Mouse (Mus musculus) kidney, postnatal 14 days (tissue): Measurements from ENCODE around the gene Retreg1.

Experiments used
- DNase-seq: peaks from one replicate; pipeline ENCODE4 v3.0.0; 2022; ENCODE audit warnings: mixed read lengths

Retreg1 gene

DNA sequence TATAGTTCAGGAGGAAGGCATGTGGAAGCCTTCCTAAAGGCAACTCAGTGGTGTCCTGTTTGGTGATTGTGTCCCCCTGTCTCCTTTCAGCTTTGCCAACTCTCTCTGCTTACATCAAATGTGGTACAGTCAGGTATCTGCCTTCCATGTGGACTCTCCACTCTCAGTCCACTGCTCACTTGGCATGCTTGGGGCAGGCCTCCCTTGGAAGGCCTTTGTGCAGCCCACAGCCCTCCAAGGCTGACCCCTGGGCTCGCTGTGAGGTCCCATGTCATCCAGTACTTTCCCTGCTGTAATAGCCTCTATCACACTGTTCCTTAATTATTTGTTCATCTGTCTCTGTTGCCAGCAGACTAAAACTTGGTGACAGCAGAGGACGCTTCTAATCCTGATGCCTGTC lies 79.0 kb downstream of the Retreg1 start:
- peak; percentile 43 for DNase-seq

DNA sequence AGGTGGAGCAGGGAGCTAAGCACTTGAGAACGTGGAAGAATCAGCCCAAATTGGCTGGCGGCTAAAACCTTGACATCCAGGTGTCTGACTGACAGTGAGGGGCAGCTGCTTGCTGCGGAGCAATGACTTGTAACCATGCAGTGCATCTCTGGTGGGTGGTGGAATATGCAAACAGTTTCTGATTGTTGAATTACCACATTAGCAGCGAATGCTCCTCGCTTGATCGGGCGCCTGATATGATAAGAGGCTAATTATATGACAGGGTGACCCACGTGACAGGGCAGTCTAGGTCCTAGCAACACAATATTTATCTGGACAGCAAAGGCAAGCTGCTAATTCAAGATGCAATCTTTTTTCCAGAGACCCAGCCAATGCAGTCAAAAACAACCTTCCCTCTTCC lies 80.9 kb downstream of the Retreg1 start:
- no peak for DNase-seq

DNA sequence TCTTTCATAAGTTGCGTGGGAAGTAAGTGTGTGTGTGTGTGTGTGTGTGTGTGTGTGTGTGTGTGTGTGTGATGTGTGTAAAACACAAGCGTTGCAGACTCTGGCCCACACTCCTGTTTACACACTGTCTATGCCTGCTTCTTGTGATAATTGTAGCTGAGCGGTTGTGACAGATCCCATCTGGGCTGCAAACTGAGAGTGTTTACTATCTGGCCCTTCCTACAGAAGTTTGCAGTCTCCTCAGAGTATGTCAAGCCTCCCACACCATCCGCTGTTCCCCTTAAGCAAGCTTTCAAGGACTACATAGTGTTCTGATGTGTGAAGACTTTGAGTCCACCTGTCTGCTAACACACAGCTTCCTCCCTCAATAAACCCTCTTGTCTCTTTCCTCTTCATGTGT lies 83.2 kb downstream of the Retreg1 start:
- DNase-seq: no peak

DNA sequence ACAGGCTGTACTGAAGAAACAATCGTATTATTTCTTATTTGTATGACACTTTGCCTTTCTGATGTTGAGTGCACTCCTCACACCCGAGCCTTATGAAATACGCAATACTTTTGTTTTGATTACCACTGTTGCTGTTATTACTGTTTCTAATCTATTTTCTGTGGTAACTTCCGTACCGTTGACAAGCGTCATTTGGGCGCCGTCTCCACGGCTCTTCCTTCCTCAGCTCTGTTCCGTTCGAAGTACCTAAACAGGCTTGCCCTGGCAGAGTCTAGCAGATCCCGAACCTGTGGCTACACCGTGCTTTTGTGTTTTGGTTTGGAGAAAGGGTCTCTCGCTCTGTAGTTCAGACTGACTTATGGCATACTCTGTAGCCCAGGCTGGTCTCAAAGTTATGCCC lies 84.1 kb downstream of the Retreg1 start:
- DNase-seq: no peak

DNA sequence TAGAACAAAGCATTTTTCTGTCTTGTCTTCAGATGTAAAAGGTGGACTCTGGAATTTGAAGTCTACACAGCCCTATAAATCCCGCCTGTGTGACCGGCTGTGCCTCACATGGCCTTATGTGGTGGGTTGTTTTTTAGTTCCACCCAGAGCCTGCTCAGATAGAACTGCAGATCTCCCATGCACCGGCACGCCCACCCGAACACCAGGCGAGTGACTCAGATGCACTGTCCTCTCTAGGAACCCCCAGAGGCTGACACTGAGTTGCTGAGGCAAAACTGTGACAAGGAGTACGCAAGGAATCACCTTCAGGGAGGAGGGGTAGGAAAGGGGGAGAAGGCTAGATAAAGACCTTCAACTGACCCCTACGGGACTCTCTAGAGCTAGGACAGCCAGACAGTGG lies 85.0 kb downstream of the Retreg1 start:
- no peak for DNase-seq

DNA sequence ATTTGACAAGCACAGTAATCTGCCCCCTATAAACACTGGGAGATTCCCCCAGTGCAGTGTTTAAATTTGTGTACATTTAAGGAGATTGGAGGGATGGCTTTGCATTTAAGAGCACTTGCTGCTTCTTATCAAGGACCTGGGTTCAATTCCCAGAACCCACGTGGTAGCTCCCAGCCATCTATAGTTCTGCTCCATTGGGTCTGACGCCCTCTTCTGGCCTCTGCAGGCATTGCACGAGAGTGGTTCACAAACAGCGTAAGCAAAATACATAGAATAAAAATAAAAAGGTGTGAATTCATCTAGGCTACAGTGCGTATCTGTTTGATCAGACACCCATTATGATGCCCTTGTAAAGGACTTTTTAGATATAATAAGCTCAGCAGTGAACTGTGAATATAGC lies 85.9 kb downstream of the Retreg1 start:
- DNase-seq: no peak

DNA sequence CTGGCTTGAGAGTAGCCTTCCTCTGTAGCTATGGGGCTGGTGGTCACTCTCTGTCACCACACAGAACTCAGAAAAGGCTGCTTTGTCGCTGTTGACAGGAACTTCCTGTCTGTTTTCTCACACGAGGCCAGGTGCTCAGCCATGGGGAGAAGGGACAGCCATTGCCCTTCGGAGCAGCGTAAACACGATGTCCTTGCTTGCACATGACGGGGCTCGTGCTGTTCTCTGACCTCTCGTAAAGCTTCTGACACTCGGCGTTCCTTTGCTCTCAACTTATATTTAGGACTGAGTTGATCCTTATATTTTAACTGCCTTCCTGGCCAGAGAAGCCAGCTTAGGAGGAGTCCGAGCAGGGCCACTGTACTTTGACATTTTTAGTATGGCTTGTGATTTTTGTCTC lies 86.5 kb downstream of the Retreg1 start:
- peak; percentile 64 for DNase-seq

DNA sequence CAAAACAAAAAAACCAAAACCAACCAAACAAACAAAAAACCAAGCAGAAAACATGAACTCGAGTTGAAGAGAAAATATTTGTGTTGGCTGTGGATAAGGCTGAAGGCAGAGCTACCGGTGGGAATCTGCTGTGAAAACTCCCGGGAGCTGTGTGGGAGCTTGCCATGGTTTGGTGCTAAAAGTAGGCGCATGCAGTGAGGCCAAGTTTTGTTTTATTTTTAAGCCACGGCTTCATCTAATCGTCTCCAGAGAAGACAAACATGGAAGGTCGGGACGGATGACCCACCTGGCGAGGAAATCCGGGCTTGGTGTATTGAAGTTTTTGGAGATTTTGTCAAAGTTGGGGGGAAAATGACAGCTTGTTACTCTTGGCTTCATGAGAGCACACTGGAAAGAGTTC lies 87.0 kb downstream of the Retreg1 start:
- DNase-seq: no peak

DNA sequence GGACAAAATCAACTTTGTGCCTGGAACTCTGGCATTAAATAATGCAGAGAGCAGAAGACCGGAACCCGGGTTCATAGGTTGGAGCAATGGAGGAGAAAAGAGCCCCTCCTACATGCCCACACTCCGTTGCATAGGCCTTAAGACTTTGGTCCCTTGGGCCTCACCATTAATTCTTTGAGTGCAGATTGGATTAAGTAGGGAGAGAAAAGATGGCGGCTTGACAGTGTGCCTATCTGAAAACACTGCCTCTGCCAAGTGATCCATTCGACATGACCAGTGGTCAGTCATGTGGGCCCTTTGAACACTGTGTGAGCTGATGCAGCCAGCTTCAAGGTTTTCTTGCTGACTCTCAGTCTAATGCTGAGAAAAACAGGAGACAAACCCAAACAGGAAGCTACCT lies 87.7 kb downstream of the Retreg1 start:
- peak; percentile 53 for DNase-seq

DNA sequence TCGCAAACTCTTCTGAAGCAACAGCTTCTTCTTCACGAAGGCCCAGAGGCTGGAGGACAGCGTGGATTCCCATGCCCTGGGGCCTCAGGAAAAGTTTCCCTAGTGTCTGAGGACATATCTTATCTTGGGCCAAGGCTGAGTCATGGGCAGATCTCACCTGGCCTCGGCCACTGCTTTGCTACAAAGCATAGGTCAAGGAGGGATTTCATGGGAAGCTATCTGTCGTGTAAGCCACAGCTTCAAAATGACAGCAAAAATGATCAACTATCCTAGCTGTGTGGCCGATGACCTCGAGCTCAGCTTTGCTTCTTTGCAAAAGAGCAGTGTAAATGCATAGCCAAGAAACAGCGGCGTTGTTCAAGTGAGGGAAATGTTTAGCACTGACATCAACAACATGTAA lies 89.5 kb downstream of the Retreg1 start:
- no peak for DNase-seq

DNA sequence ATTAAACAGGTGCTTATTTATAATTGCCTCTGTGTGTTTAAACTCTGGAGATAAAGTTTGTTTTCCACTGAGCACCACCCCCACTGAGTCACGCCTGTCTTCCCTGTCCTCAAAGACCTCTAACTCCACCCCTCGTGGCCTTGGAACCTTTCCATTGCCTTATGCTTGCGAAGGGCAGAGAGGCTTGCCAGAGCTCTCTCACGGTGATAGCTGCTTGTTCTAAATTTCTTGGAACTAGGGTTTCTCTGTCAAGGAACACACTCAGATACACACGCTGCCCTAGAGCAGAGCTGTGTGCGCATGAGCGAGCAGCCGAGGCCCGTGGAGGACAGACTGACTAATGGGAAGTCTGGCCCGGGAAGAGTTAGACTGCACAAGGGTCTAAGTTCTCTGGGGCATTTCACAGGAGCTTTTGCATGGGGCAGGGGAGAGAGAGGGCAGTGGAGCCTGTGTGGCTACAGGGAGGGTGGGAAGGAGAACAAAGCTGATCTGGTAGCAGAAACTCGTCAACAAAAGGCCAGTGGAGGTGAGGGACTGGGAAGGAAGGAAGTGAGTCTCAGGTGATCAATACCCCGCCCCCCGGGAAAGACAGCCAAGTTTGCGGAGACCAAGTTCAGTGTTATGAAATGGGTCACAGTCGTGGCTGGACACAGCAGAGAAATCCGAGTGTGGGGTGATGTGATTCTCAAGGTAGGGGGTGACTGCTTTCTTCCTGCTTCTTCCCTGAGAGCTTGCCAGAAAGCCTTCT lies 90.1 kb downstream of the Retreg1 start:
- DNase-seq: peak; percentile 85

DNA sequence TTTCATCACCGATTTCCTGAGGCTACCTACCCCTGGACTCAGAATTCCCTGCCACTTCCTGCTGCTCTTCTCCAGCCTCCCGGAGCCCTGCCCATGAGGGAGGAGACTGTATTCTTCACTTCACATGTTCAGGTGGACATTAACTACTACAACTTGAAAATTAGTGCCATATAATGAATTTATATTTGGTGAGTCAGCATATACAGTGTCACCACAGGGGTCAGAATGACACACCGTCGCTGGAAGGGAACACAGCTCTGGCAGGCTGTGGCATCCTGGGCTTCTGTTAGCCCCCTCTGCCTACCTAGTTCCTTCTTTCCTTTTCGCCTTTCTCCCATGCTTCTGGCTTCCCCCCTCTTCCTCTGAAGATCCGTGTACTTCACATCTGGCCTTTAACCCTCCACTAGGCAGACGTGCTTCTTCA lies 90.7 kb downstream of the Retreg1 start:
- DNase-seq: no peak

DNA sequence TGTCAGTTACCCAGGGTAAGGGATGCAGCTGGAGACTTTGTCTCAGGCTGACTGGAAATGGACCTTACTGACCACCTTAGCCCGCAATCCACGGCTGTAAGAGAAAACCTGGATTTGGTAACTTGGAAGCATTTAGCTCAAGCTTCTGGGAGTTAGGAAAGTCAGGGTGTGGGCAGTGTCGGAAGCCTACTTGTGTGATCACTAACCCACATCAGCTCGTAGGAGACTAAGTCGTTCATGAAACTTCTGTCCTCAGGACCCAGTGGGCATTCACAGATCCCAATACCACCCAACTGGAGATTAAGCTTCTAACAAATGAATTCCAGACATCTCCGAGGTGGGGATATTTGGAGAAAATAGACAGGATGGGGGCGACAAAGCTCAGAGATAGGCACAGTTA lies 91.4 kb downstream of the Retreg1 start:
- DNase-seq: no peak

DNA sequence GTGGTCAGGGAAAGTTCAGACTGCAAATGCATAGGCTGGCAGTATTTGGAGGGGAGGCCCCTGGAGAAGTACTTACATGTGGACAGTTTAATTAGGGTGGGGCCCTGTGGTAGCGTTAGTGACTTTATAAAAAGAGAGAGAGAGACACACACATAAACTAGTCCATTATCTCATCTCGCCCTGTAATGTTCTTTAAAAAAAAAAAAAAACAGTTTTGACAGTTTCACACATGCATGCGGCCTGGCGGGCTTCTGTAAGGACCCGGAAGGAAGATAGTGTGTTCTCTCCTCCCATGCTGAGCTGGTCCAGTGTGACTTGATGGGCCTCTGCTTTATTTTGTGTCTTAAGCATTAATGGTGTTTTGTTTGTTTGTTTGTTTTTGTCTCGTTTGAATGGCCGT lies 95.5 kb downstream of the Retreg1 start:
- no peak for DNase-seq

DNA sequence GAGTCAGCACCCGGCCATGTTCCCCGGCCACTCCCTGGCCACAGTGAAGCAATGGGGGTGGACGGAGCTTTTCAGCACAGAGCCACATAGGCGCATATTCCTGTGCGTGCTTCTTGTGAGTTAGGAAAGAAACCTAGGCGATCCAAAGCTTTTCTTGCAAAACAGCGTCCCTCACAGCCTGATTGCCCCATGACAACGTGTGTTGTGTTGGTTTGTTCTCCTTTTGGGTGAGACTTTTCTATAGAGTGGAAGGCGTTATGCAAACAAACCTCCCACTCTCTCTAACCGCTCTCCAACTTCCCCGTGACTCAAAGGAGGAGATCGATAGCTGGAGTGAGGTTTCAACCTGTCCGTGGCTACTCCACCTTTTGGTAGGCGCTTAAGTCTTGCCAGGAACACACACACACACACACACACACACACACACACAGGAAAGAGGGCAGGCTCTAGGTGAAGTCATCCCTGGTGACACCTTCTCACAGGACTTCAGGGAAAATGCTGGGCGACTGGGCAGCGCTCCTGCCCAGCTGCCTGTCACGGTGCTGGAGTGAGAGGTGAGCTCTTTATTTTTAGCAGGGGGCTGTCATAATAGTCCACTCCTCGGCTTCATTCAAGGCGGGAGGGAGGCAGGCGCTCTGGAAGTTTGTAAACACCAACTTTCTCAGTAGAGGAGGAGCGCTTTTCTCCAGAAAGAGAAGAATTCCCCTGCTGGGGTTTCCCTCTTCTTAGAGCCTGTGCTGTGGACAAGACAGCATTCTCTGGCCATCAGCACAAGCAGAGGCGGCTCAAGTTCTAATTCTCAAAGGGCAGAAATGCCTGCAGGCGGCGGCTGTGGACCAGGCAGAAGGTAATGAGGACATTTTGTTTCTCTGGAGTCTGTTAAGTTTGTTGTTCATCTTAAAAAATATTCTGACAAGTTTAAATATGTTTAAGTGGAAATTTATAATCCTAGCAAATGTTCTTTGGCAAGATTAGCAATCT lies 97.7 kb downstream of the Retreg1 start:
- DNase-seq: peak; percentile 48

DNA sequence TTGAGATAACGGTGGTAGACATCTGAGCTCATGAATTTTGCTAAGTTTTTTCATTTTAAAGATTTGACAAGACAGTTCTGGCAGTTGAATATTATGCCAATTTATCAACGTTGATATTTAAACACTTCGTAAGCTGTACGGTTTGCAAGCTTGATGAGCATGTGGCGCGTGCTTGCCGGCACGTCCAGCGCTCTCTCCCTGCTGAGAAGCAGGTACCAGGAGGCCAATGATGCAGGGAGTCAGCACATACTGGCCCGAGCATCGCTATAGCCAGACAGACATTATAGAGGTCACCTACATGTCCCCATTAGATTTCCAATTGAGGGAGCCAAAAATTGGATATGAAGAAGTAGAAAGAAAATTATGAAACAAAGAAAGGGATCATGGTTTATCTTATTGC lies 98.5 kb downstream of the Retreg1 start:
- no peak for DNase-seq

DNA sequence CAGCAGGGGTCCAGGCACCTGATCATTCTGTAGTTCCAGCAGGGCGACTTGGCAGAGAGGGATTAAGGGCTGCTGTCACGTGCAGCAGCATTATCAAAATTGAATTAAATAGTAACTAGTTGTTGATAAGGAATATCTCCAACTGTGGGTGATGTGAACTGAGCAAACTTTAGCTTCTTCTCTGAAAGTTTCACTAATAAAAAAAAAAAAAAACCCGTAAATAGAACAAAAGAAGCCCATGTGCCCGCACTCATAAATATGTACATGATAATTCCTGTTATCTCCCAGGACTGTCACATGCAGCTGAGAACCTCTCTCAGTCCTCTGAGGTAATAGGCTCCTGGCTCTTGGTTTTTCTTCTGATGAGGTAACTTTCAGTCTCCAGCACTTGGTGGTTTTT lies 99.4 kb downstream of the Retreg1 start:
- DNase-seq: no peak

DNA sequence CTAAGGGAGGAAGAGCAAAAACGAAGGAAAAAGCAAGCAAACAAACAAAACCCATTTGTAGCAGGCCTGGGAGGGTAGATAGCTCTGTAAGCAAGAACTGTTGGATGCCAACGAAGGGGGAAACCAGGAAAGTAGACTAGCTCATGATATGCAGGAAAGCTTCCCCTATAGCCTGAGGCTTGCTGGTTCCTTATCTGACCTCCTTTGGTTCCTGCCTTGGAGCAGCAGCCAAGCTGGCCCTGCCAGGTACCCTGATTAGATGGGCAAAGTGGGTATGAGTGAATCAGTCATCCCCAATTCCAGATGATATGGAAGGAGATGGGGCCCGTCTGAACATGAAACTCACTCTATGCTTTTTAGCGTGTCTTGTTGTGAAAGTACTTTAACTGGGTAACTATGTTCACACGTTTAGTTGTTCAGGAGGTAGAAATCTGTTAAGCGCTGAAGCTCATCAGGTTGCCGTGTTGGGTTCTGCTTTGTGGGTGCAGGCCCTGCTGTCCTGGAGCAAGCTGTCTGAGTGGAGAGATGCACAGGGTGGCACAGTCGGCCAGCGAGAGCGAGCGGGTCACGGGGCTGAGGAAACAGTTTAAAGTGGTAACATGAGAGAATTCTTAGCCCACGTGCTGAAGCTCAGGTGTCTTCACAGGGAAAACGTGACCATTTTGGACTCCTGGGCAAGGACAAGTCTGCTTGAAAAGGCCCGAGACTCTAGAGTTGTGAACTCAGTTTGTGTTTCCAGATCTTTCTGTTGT lies 100.6 kb downstream of the Retreg1 start:
- no peak for DNase-seq

DNA sequence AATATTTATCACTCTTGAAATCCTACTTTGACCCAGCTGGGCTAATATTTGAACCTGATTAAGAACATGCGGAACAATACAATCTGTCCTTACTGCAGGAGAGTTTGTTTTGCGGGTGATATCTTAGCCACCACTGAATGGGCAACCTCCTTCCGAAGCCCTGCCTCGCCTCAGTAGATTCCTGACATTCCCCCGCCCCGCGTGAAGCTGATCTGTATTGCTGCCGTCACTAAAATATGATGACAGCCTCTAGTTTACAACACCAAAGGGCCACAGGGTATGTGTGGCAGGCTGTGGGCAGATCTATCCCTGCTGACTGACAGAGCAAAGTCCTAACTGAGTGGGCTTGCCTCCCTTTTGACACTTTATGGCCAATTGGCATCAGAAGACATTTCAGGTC lies 102.2 kb downstream of the Retreg1 start:
- DNase-seq: peak; percentile 69

DNA sequence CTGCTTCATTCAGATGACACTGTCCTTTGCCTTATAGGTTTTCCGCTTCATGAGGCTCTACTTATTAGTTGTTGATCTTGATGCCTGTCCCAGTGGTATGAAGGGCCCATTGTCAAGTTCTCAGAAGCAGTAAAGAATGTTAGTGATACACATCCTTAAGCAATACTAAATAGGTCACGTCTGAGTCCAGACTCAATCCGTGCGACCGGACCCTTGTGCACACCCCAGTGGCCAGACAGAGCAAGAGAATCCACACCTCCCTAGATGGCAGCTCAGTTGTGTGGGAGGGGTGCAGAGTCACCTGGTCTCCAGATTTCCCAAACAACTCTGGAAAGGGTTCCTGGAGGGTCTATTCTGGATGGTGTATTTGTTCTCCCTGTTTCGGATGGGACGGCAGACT lies 103.5 kb downstream of the Retreg1 start:
- no peak for DNase-seq

DNA sequence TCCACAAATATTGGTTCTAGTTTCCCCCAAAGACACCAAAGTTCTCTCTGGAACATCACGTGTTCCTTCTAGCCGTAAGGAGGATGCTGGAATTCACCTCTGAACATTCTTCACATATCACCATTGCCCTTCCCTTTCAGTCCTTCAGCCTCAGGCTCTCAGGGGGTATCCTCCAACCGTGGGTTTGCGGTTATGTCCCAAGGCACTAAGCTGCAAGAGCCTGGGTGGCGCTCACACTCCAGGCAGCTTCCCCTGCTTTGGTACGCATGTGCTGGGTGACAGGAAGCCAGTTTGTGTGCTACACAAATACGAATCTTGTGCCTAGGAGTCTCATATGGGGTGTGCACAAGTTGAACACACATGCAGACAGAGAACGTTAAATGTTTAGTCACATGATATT lies 104.4 kb downstream of the Retreg1 start:
- DNase-seq: no peak

DNA sequence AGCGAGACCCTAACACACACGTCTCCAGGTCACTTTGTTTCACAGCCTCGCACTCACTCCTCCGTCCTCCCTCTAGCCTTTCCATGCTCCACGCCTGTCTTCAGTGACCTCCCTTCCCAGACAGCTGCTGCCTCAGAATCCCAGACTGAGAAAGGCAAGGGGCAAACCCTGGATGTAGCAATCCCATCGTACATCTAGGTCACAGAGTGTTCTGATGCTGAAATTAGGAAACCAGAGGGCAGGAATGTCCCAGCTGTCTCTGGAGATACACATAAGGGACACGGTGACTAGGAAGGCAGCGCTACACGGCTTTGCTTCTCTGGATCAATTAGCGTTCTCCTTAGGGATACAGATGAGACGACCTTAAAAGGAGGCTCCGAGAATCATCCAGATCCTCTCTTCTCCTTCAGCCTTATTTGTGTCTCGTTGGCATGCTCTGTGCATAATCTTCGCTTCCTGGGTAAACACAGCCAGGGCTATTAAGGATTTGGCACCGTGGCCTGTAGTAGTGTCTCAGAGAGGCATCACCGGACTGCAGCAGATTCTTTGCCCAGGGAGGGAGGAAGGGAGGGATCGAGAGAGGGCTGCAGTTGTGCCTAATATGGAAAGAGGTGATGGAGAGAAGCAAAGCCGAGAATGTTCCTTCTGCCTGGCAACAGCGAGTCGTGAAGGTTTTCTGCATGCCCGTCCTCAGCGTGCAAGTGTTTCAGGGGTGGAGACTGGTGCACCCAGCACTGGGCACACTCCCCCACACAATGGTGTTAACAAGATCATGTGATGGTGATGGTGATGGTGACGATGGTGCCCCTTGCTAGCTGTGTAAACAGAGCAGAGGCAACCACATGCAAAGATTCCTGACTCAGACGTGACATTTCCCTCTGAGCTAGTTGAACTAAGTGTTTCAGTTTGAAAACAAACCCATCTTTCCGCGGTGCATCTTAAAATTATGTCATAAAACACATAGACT lies 105.6 kb downstream of the Retreg1 start:
- DNase-seq: no peak
